Mouse (Mus musculus): ENCODE measurements at regions not wholly inside any gene's neighbourhood (a gene's known extent, or its start where the extent isn't known, plus 50 kb on each side); places are given as distances from the start of the nearest gene placed in this dataset.

GRCm38 (mm10) chr9:89821853-89822243 is 83.6 kb upstream of the Ankrd34c start:
- TF ChIP-seq POLR2A (IDR thresholded peaks at IDR 0.05; ENCODE audit: low read depth, low read length) (no peak), CTCF (conservative IDR thresholded peaks at IDR 0.05; ENCODE audit: insufficient read depth, insufficient read length, low read depth, low read length) (no peak)
- Histone ChIP-seq H3K4me1 (ENCODE audit: control insufficient read depth, insufficient read depth, low read length) (no peaks in the 10 kb centered on the region), H3K36me3 (ENCODE audit: control insufficient read depth, insufficient read depth, low read length) (no peaks in the 10 kb centered on the region), H3K27me3 (replicated peaks; ENCODE audit: control insufficient read depth, insufficient read depth, low read length) (no peaks in the 10 kb centered on the region), H3K27ac (ENCODE audit: insufficient read depth, low read depth, low read length) (no peak overlapping the region), H3K4me3 (ENCODE audit: insufficient read depth, low read depth, low read length) (no peak overlapping the region)
- WGBS: 84% methylated on average over 4 of the region's 4 CpGs
- DNase-seq: no peak

GRCm38 (mm10) chr9:89821109-89821852 is 83.0 kb upstream of the Ankrd34c start:
- H3K27ac ChIP-seq (ENCODE audit: insufficient read depth, low read depth, low read length): no peak overlapping the region
- no peaks in the 10 kb centered on the region for H3K36me3 ChIP-seq (ENCODE audit: control insufficient read depth, insufficient read depth, low read length)
- DNase-seq: peak; percentile 5
- no peaks in the 10 kb centered on the region for H3K4me1 ChIP-seq (ENCODE audit: control insufficient read depth, insufficient read depth, low read length)
- no peaks in the 10 kb centered on the region for H3K27me3 ChIP-seq (replicated peaks; ENCODE audit: control insufficient read depth, insufficient read depth, low read length)
- no peak for TF ChIP-seq CTCF (conservative IDR thresholded peaks at IDR 0.05; ENCODE audit: insufficient read depth, insufficient read length, low read depth, low read length)
- no peak for TF ChIP-seq POLR2A (IDR thresholded peaks at IDR 0.05; ENCODE audit: low read depth, low read length)
- 57% methylated on average over 20 of the region's 20 CpGs for WGBS
- no peak overlapping the region for H3K4me3 ChIP-seq (ENCODE audit: insufficient read depth, low read depth, low read length)

GRCm38 (mm10) chr9:89813616-89814318 is 75.5 kb upstream of the Ankrd34c start:
- Histone ChIP-seq H3K27ac (ENCODE audit: insufficient read depth, low read depth, low read length) (no peak overlapping the region), H3K4me1 (ENCODE audit: control insufficient read depth, insufficient read depth, low read length) (no peaks in the 10 kb centered on the region), H3K36me3 (ENCODE audit: control insufficient read depth, insufficient read depth, low read length) (no peaks in the 10 kb centered on the region), H3K27me3 (replicated peaks; ENCODE audit: control insufficient read depth, insufficient read depth, low read length) (no peaks in the 10 kb centered on the region), H3K4me3 (ENCODE audit: insufficient read depth, low read depth, low read length) (no peak overlapping the region)
- 60% methylated on average over 8 of the region's 8 CpGs for WGBS
- no peak for DNase-seq
- TF ChIP-seq POLR2A (IDR thresholded peaks at IDR 0.05; ENCODE audit: low read depth, low read length): no peak
- TF ChIP-seq CTCF (conservative IDR thresholded peaks at IDR 0.05; ENCODE audit: insufficient read depth, insufficient read length, low read depth, low read length): no peak

- Histone ChIP-seq H3K27me3 (replicated peaks; ENCODE audit: control insufficient read depth, insufficient read depth, low read length) (no peaks in the 10 kb centered on the region; the same call in 1 of the 2 replicates), H3K4me1 (ENCODE audit: control insufficient read depth, insufficient read depth, low read length) (no peaks in the 10 kb centered on the region), H3K27ac (ENCODE audit: insufficient read depth, low read depth, low read length) (no peak overlapping the region), H3K36me3 (ENCODE audit: control insufficient read depth, insufficient read depth, low read length) (no peaks in the 10 kb centered on the region), H3K4me3 (ENCODE audit: insufficient read depth, low read depth, low read length) (no peak overlapping the region)
- 47% methylated on average over 6 of the region's 6 CpGs for WGBS
- TF ChIP-seq POLR2A (IDR thresholded peaks at IDR 0.05; ENCODE audit: low read depth, low read length) (no peak), CTCF (conservative IDR thresholded peaks at IDR 0.05; ENCODE audit: insufficient read depth, insufficient read length, low read depth, low read length) (no peak)
- DNase-seq: peak; percentile 10
These were observed 69.1 kb upstream of the Ankrd34c start for GRCm38 (mm10) chr9:89807381-89807780.

- TF ChIP-seq CTCF (conservative IDR thresholded peaks at IDR 0.05; ENCODE audit: insufficient read depth, insufficient read length, low read depth, low read length): no peak
- no peak for TF ChIP-seq POLR2A (IDR thresholded peaks at IDR 0.05; ENCODE audit: low read depth, low read length)
- Histone ChIP-seq H3K36me3 (ENCODE audit: control insufficient read depth, insufficient read depth, low read length) (no peaks in the 10 kb centered on the region), H3K27me3 (replicated peaks; ENCODE audit: control insufficient read depth, insufficient read depth, low read length) (no peaks in the 10 kb centered on the region; the same call in 1 of the 2 replicates), H3K4me1 (ENCODE audit: control insufficient read depth, insufficient read depth, low read length) (no peaks in the 10 kb centered on the region), H3K27ac (ENCODE audit: insufficient read depth, low read depth, low read length) (no peak overlapping the region), H3K4me3 (ENCODE audit: insufficient read depth, low read depth, low read length) (no peak overlapping the region)
- 70% methylated on average over 10 of the region's 10 CpGs for WGBS
- DNase-seq: peak; percentile 14
These were observed 64.4 kb upstream of the Ankrd34c start for GRCm38 (mm10) chr9:89802658-89803057.

GRCm38 (mm10) chr9:89793018-89793417 is 54.7 kb upstream of the Ankrd34c start:
- Histone ChIP-seq H3K36me3 (ENCODE audit: control insufficient read depth, insufficient read depth, low read length) (no peaks in the 10 kb centered on the region), H3K27ac (ENCODE audit: insufficient read depth, low read depth, low read length) (no peak overlapping the region), H3K4me3 (ENCODE audit: insufficient read depth, low read depth, low read length) (no peak overlapping the region), H3K27me3 (replicated peaks; ENCODE audit: control insufficient read depth, insufficient read depth, low read length) (no peaks in the 10 kb centered on the region), H3K4me1 (ENCODE audit: control insufficient read depth, insufficient read depth, low read length) (no peaks in the 10 kb centered on the region)
- 6% methylated on average over 6 of the region's 6 CpGs for WGBS
- DNase-seq: peak; percentile 48
- TF ChIP-seq POLR2A (IDR thresholded peaks at IDR 0.05; ENCODE audit: low read depth, low read length) (no peak), CTCF (conservative IDR thresholded peaks at IDR 0.05; ENCODE audit: insufficient read depth, insufficient read length, low read depth, low read length) (peak; percentile 81)

- TF ChIP-seq CTCF (conservative IDR thresholded peaks at IDR 0.05; ENCODE audit: insufficient read depth, insufficient read length, low read depth, low read length) (no peak), POLR2A (IDR thresholded peaks at IDR 0.05; ENCODE audit: low read depth, low read length) (no peak)
- WGBS: 64% methylated on average over 5 of the region's 5 CpGs
These were observed 51.7 kb upstream of the Ankrd34c start for GRCm38 (mm10) chr9:89789926-89790325.

More at GRCm38 (mm10) chr9:89789926-89790325, 51.7 kb upstream of the Ankrd34c start:
- DNase-seq: no peak
- no peaks in the 10 kb centered on the region for H3K27me3 ChIP-seq (replicated peaks; ENCODE audit: control insufficient read depth, insufficient read depth, low read length)
- no peak overlapping the region for H3K4me3 ChIP-seq (ENCODE audit: insufficient read depth, low read depth, low read length)
- no peaks in the 10 kb centered on the region for H3K4me1 ChIP-seq (ENCODE audit: control insufficient read depth, insufficient read depth, low read length)
- no peaks in the 10 kb centered on the region for H3K36me3 ChIP-seq (ENCODE audit: control insufficient read depth, insufficient read depth, low read length)
- H3K27ac ChIP-seq (ENCODE audit: insufficient read depth, low read depth, low read length): no peak overlapping the region

All from kidney, adult 2 months (tissue).